Mouse (Mus musculus) thymus, adult 2 months (tissue): ENCODE measurements around the gene Dcst1.

Experiments
- CTCF ChIP-seq: fragments of 200-500 bp; IDR thresholded peaks from 2 replicates; pipeline ENCODE4 v1.5.1; 2012; ENCODE audit warnings: mild to moderate bottlenecking, control low read depth, low read length, moderate library complexity, borderline replicate concordance; ENCODE audit not compliant: control insufficient read depth, poor library complexity, insufficient read depth; ENCODE audit errors: extremely low read depth
- POLR2A ChIP-seq: fragments of 200-500 bp; IDR thresholded peaks from 2 replicates; pipeline ENCODE4 v1.6.1; 2012; ENCODE audit warnings: mild to moderate bottlenecking, low read length, control low read depth, moderate library complexity; ENCODE audit not compliant: control insufficient read depth, poor library complexity, insufficient read depth; ENCODE audit errors: extremely low read depth

DNA sequence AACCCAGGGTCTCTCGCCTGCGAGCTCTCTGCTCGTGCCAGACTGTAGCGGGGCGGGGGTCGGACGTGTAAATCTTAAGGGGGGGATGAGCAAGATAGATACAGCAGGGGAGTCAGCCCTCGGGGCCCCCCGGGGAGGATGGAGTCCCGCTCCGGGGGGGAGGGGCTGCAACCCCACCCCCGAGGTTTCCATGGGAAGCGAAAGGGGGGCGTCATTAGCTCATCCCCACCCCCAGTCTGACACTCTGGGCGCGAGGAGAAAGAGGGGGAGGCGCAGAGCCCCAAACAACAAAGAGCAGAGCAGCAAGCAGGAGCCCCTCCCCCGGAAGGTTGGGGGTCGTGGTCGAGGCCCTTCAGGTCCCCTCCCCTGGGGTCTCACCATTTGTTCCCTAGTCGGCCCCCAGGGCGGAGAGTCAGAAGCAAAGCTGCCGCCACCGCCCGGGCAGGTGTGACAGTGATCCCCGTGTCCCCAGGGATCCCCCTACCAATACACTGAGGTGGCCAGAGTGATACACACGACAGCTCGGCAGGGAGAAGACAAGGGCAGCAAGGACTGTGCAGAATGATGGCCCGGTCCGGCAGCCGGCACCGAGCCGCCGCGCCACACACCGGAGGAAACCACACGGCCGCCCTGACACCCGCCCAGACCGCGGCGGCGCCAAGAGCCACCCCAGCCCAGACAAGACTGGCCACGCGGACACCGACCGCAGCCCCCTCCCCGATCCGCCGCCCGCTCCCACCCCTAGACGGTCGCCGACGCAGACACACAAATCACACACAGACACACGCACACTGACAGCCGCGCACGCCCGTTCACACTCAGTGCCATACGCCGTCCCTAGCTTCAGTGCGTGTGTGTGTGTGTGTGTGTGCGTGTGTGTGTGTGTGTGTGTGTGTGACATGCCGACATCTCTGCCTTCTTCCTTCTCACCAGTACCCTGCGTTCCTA, 43.6 kb downstream of the Dcst1 start:
- TF ChIP-seq POLR2A, result no peak
- TF ChIP-seq CTCF, result no peak
